Mouse (Mus musculus): ENCODE measurements around the gene Pate4. TPM values are rescaled to one million over a fixed set of nuclear protein-coding genes. Genes with fewer than 3 reads are reported as not detected.

Pate4 gene
- polyA plus RNA-seq, 1 experiment = not detected

GRCm38 (mm10) chr9:35558257-35559008 is 53.3 kb downstream of the Pate4 start, which contains the start of the genes Ddx25 and Pus3:
TSS of gene Ddx25 (minus strand) at chr9:35558528.
TSS of gene Pus3 (plus strand) at chr9:35558595.
- H3K4me1 ChIP-seq (ENCODE audit: control insufficient read depth, insufficient read depth, low read length) = no peaks in the 10 kb centered on the region
- peak; percentile 74 for TF ChIP-seq POLR2A (IDR thresholded peaks at IDR 0.05; ENCODE audit: insufficient read depth, low read depth, low read length)
- TF ChIP-seq CTCF (IDR thresholded peaks at IDR 0.05; ENCODE audit: insufficient read depth, low read depth, low read length) = no peak
- whole genome bisulfite sequencing = under 1% methylated on average over 58 of the region's 59 CpGs
- peak within 1 kb of the TSS; percentile 47; the same call in 1 of the 2 replicates for H3K27ac ChIP-seq (ENCODE audit: insufficient read depth, low read depth, low read length)
- H3K4me3 ChIP-seq (ENCODE audit: insufficient read depth, low read depth, low read length) = peak within 1 kb of the TSS; percentile 93

Other genes starting within 250 kb of the Pate4 start
- gene Cdon, start 190.8 kb downstream of the Pate4 start, polyA plus RNA-seq (2012; ENCODE audit: insufficient read depth, insufficient read length, low replicate concordance, missing spikeins) = not detected in 2 replicates
- gene Gm1113, start 93.7 kb downstream of the Pate4 start, polyA plus RNA-seq (2012; ENCODE audit: insufficient read depth, insufficient read length, low replicate concordance, missing spikeins) = not detected in 2 replicates
- gene Ddx25, start 53.4 kb downstream of the Pate4 start, polyA plus RNA-seq (2012; ENCODE audit: insufficient read depth, insufficient read length, low replicate concordance, missing spikeins) = not detected in 2 replicates
- not detected in 2 replicates for gene Pus3, start 53.3 kb downstream of the Pate4 start, polyA plus RNA-seq (2012; ENCODE audit: insufficient read depth, insufficient read length, low replicate concordance, missing spikeins)
- gene Pate2, start 41.7 kb downstream of the Pate4 start, polyA plus RNA-seq (2012; ENCODE audit: insufficient read depth, insufficient read length, low replicate concordance, missing spikeins) = not detected in 2 replicates
- not detected in 2 replicates for gene Hyls1, start 41.5 kb downstream of the Pate4 start, polyA plus RNA-seq (2012; ENCODE audit: insufficient read depth, insufficient read length, low replicate concordance, missing spikeins)
- not detected in 2 replicates for gene Pate3, start 36.3 kb upstream of the Pate4 start, polyA plus RNA-seq (2012; ENCODE audit: insufficient read depth, insufficient read length, low replicate concordance, missing spikeins)
- gene Pate1, start 75.4 kb upstream of the Pate4 start, polyA plus RNA-seq (2012; ENCODE audit: insufficient read depth, insufficient read length, low replicate concordance, missing spikeins) = not detected in 2 replicates
- gene Gm17677, start 129.1 kb upstream of the Pate4 start, polyA plus RNA-seq (2012; ENCODE audit: insufficient read depth, insufficient read length, low replicate concordance, missing spikeins) = not detected in 2 replicates
- not detected in 2 replicates for gene Gm17727, start 166.2 kb upstream of the Pate4 start, polyA plus RNA-seq (2012; ENCODE audit: insufficient read depth, insufficient read length, low replicate concordance, missing spikeins)
- gene Gm27235, start 178.2 kb upstream of the Pate4 start, polyA plus RNA-seq (2012; ENCODE audit: insufficient read depth, insufficient read length, low replicate concordance, missing spikeins) = not detected in 2 replicates
- not detected in 2 replicates for gene D730048I06Rik, start 178.2 kb upstream of the Pate4 start, polyA plus RNA-seq (2012; ENCODE audit: insufficient read depth, insufficient read length, low replicate concordance, missing spikeins)
- not detected in 2 replicates for gene 9230110F15Rik, start 232.2 kb upstream of the Pate4 start, polyA plus RNA-seq (2012; ENCODE audit: insufficient read depth, insufficient read length, low replicate concordance, missing spikeins)